Mouse (Mus musculus) E14TG2a.4 (cell line): ENCODE results near the gene Pdgfra.

Experiments
- CTCF ChIP-seq: conservative IDR thresholded peaks from 2 replicates; pipeline ENCODE4 v1.5.1; 2014; ENCODE audit warnings: low read length
- NANOG ChIP-seq: IDR thresholded peaks from 2 replicates; pipeline ENCODE4 v1.6.1; 2014; ENCODE audit warnings: borderline replicate concordance, low read length, mixed read lengths

DNA sequence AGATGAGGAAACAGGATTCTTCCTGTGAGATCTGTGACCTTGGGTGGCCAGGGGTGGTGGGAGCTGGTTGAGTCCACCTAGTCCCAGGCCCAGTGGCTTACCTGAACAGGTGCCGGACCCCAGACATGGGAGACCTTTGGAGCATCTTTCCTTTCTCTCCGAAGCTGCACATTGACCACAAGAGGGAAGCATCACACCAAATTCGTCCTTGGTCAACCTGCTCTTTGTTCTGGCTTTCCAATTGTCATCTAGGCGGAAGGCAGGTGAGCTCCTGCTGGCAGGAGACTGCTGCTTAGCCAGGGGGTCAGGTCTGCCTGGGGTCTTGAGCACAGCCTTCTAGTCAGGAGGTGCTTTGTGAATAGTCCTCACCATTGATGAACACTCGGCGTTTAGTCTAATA is 62.4 kb downstream of the Pdgfra start:
- TF ChIP-seq CTCF (0 out of 2 replicates have a peak, but pooled peaks have one; percentile 13), NANOG (no peak)
